Mouse (Mus musculus): Measurements from ENCODE around the gene Tmprss6. TPM values are rescaled to one million over a fixed set of nuclear protein-coding genes. Genes with fewer than 3 reads are reported as not detected.

The Tmprss6 gene
- polyA plus RNA-seq, 1 experiment from 2014 or later = 0.43 TPM

DNA sequence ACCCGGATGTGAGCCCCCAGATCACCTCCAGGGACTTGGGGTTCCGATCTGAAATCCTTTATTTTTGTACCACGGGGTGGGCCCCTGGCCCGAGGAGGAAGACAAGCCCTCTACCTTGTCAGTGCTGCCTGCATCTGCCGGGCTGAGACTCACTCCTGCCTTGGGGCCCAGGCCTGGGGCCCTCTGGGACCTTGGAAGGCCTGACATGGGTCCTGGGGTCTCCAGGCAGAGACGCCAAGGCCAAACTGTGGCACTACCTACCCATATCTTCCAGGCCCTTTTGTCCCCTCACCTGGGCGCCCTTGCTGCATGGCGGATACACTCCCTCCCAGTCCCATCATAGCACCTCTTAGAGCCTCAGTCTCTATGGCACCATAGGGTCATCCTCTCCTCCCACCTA is 29.9 kb downstream of the Tmprss6 start:
- WGBS = 55% methylated on average over 8 of the region's 8 CpGs
- no peak for ATAC-seq (ENCODE audit: low FRiP score)

DNA sequence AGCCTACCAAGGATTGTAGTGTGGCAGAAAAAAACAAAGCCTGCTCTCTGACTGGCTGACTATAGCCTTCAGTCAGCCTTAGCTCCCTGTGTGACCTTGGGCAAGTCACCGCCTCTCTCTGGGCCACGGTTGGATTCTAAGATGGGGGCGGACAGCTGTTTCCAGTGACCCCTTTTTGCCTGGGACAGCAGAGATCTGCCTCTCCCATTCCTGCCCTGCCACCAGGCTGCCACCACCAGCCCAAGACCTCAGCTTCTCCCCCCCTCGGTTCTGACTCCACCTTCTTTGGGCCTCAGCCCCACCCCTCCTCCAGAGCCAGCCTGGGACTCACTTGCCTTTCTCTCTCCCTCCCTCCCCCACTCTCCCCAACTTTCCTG is 30.4 kb downstream of the Tmprss6 start:
- Histone ChIP-seq H3K9me3 (no peaks in the 10 kb centered on the region), H3K27ac (peak overlapping the region; percentile 25; the same call in 1 of the 2 replicates), H3K4me1 (peaks cover 53% of the 10 kb centered on the region), H3K4me2 (no peak overlapping the region), H3K27me3 (peaks cover 15% of the 10 kb centered on the region), H3K4me3 (replicated peaks) (no peak overlapping the region), H3K36me3 (replicated peaks) (peaks cover 27% of the 10 kb centered on the region), H3K9ac (no peak overlapping the region)
- 26% methylated on average over 4 of the region's 4 CpGs for WGBS
- no peak for ATAC-seq (ENCODE audit: low FRiP score)

More for the DNA sequence above, 29.9 kb downstream of the Tmprss6 start:
- H3K4me3 ChIP-seq (replicated peaks) = no peak overlapping the region
- H3K9ac ChIP-seq = no peak overlapping the region
- no peaks in the 10 kb centered on the region for H3K9me3 ChIP-seq
- no peak overlapping the region for H3K27ac ChIP-seq
- H3K4me2 ChIP-seq = no peak overlapping the region
- peaks cover 53% of the 10 kb centered on the region for H3K4me1 ChIP-seq
- H3K36me3 ChIP-seq (replicated peaks) = peaks cover 22% of the 10 kb centered on the region
- H3K27me3 ChIP-seq = peaks cover 15% of the 10 kb centered on the region

DNA sequence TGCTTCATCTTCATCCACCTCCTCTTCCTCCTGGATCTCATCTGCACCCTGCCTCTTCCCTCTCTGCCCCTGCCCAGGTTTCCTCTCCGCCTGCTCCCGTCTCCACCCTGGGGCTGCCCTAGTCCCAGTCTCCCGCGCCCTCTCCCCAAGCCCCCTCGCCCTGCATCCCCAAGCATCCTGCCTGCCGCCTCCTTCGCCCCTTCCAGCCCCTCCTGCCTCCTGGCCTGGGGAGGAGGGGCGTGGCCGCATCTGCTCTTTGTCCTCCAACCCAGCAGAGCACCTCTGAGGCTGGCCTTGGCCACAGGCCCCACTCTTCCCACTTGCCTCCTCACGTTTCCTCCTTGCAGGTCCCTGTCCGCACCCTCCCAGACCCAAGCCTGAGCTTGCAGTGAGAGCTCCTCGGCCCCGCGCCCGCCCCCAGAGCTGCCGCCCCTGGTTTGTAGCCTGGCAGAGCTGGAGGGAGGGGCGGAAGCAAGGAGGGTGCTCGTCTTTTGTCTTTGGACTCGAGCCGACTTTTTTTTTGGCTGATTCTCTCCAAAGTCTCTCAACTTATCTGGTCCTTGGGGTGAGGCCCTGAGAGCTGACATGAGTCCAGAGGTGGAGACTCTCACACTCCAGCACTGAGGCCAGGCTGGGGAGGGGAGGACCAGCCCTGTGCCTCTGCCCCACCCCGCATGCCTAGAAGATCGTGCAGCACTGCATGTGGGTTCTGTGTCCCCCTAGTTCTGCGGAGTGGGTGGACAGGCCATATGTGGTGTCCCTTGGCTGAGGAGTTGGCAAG is 31.0 kb downstream of the Tmprss6 start:
- peak; percentile 37 for ATAC-seq (ENCODE audit: low FRiP score)
- peak overlapping the region; percentile 58 for H3K4me2 ChIP-seq
- 11% methylated on average over 22 of the region's 23 CpGs for WGBS
- peak overlapping the region; percentile 47 for H3K9ac ChIP-seq
- peaks cover 31% of the 10 kb centered on the region for H3K36me3 ChIP-seq (replicated peaks)
- peak overlapping the region; percentile 27 for H3K4me3 ChIP-seq (replicated peaks)
- H3K4me1 ChIP-seq = peaks cover 53% of the 10 kb centered on the region
- H3K9me3 ChIP-seq = no peaks in the 10 kb centered on the region
- peak overlapping the region; percentile 84 for H3K27ac ChIP-seq
- peaks cover 15% of the 10 kb centered on the region for H3K27me3 ChIP-seq

DNA sequence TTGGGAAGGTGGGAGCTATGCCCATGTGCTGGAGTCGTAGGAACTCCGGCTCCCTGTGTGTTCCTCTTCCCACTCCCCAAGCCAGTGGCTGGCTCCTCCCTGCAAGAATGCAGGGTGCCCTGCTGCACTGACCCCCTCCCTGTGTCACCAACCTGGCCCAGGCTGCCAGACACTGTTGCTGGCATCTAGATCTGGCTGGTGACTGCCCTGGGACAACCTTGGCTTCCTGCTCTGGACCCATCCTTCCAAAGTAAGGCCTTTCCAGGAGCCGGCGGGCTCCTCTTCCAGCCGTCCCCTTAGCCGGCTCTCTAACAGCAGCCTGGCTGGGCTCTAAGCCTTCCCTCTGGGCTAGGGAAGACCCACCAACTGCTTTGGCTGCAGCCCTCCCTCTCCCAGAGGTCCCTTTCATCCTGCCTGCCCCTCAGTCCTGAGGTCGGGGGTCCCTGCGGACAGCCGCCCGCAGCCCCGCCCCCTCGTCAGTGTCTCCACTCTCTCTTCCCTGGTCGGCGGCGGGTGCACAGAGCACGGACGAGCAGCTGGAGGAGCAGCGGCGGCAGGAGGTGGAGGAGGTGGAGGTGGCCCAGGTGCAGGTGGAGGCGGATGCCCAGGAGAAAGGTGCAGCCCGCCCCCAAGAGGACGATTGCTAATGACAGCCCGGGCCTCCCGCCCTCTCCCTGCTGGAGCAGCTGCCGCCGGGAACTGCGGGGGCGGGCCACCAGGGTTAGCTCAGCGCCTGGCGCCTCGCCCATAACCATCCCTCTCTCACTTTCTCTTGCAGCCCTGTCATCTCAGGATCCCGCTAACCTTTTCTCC is 31.8 kb downstream of the Tmprss6 start:
- Histone ChIP-seq H3K36me3 (replicated peaks) (peaks cover 40% of the 10 kb centered on the region), H3K9me3 (no peaks in the 10 kb centered on the region), H3K27ac (peak overlapping the region; percentile 84), H3K9ac (peak overlapping the region; percentile 47), H3K4me1 (peaks cover 53% of the 10 kb centered on the region), H3K27me3 (peaks cover 15% of the 10 kb centered on the region), H3K4me2 (peak overlapping the region; percentile 58), H3K4me3 (replicated peaks) (peak overlapping the region; percentile 27)
- peak; percentile 71 for ATAC-seq (ENCODE audit: low FRiP score)
- WGBS = 8% methylated on average over 27 of the region's 32 CpGs

DNA sequence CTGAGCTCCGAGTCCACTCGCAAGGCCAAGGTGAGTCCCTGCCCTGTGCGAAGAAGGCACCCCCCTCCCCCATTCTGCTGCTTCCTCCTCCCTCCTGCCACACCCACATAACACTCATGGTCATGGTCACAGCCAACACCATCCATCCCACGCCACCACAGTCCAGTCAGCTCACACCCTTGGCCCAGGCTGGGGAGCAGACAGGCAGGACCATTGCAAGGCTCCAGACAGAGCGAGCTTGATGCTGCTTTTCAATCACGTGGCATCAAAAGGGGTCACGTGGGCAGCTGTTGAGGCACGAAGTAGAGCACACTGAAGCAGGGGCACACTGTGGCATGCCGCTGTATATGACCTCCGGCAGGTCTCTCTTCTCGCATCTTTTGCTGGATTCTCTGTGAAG is 32.8 kb downstream of the Tmprss6 start:
- H3K4me3 ChIP-seq (replicated peaks) = no peak overlapping the region
- H3K9me3 ChIP-seq = no peaks in the 10 kb centered on the region
- 84% methylated on average over 11 of the region's 11 CpGs for WGBS
- peaks cover 48% of the 10 kb centered on the region for H3K36me3 ChIP-seq (replicated peaks)
- peaks cover 15% of the 10 kb centered on the region for H3K27me3 ChIP-seq
- H3K27ac ChIP-seq = no peak overlapping the region
- no peak overlapping the region for H3K4me2 ChIP-seq
- H3K4me1 ChIP-seq = peaks cover 52% of the 10 kb centered on the region
- no peak overlapping the region for H3K9ac ChIP-seq
- no peak for ATAC-seq (ENCODE audit: low FRiP score)

DNA sequence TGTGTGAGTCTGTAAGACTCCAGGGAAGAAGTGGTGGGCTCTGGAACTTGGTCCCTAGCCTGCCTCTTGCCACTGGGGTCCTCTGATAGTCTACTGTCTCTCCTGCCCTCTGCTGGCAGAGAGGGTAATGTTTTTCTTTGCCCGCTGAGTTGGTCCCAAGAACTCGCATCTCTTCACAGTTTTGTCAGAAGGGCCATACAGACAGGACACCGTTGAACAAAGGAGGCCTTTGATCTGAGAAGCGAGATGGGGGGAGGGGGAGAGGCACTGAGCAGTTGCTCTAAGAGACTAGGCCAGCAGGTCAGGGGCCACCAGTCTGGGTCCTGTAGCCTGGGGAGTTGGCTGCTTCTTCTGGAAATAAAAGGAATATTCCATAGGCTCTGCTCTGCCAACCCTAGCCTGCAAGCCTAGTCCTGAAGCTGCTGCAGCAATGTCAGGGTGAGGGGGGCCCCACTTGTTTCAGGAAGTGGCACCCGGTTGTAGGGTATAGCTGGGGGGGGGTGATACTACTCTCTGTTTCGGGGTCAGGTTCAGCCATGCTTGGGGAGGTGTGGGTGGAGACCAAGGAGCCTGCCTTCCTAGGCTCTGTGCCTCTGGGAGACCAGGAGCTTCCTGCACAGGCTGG is 33.4 kb downstream of the Tmprss6 start:
- H3K4me1 ChIP-seq = peaks cover 55% of the 10 kb centered on the region
- WGBS = 28% methylated on average over 6 of the region's 6 CpGs
- H3K27me3 ChIP-seq = peaks cover 15% of the 10 kb centered on the region
- H3K4me2 ChIP-seq = no peak overlapping the region
- ATAC-seq (ENCODE audit: low FRiP score) = no peak
- H3K27ac ChIP-seq = no peak overlapping the region
- H3K9ac ChIP-seq = no peak overlapping the region
- H3K9me3 ChIP-seq = no peaks in the 10 kb centered on the region
- H3K4me3 ChIP-seq (replicated peaks) = no peak overlapping the region
- H3K36me3 ChIP-seq (replicated peaks) = peaks cover 48% of the 10 kb centered on the region

DNA sequence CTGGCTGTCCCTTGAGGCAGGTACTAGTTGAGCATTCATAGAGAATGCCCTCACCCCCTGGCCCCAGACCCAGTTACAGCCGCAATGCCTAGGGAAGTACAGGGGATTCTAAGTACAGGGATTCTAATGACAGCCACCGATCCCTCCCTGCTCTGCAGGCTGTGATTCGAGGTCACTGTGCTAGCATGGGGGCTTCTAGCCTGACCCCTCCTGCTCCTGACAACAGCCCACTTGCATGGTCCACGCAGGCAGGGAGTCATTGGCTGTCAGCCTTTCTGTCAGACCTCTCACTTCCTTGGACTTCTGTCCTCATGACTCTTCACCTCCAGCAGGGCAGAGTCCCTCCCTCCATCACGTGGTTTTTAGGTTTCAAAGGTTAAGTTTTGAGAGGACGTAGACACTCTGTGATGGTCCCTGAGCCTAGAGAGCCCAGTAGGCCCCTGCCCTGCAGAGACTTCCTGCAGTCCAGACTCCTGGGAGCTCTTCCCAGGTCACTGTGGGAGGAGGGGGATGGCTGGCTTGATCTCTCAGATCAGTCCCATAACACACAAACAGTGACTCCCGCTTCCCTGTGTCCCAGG is 36.8 kb downstream of the Tmprss6 start:
- 84% methylated on average over 7 of the region's 7 CpGs for WGBS
- H3K4me3 ChIP-seq (replicated peaks) = no peak overlapping the region
- H3K4me2 ChIP-seq = no peak overlapping the region
- peaks cover 19% of the 10 kb centered on the region; the same call in 1 of the 2 replicates for H3K27me3 ChIP-seq
- no peak for ATAC-seq (ENCODE audit: low FRiP score)
- H3K27ac ChIP-seq = no peak overlapping the region
- H3K9me3 ChIP-seq = no peaks in the 10 kb centered on the region
- no peak overlapping the region for H3K9ac ChIP-seq
- peaks cover 49% of the 10 kb centered on the region for H3K4me1 ChIP-seq
- H3K36me3 ChIP-seq (replicated peaks) = peaks cover 48% of the 10 kb centered on the region

DNA sequence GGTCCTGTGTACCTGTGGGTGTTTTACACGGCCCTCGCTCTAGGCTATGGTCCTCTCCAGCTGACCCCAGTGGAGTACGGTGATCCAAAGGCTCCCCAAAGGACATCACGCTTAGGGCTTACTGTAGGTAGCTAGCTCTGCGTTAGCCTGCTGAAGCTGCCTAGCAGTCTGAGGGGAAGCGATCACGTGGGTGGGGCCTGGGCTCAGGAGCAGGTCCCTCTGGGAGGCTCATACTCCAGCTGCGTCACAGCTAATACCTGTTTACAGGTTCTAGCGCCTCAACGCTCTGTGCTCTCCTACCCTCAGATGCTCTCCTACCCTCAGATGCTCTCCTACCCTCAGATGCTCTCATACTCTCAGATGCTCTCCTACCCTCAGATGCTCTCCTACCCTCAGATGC is 37.6 kb downstream of the Tmprss6 start:
- 96% methylated on average over 10 of the region's 10 CpGs for WGBS
- Histone ChIP-seq H3K9ac (no peak overlapping the region), H3K4me3 (replicated peaks) (no peak overlapping the region), H3K9me3 (no peaks in the 10 kb centered on the region), H3K27ac (no peak overlapping the region), H3K36me3 (replicated peaks) (peaks cover 47% of the 10 kb centered on the region), H3K4me1 (peaks cover 41% of the 10 kb centered on the region), H3K27me3 (peaks cover 14% of the 10 kb centered on the region; the same call in 1 of the 2 replicates), H3K4me2 (no peak overlapping the region)
- no peak for ATAC-seq (ENCODE audit: low FRiP score)

DNA sequence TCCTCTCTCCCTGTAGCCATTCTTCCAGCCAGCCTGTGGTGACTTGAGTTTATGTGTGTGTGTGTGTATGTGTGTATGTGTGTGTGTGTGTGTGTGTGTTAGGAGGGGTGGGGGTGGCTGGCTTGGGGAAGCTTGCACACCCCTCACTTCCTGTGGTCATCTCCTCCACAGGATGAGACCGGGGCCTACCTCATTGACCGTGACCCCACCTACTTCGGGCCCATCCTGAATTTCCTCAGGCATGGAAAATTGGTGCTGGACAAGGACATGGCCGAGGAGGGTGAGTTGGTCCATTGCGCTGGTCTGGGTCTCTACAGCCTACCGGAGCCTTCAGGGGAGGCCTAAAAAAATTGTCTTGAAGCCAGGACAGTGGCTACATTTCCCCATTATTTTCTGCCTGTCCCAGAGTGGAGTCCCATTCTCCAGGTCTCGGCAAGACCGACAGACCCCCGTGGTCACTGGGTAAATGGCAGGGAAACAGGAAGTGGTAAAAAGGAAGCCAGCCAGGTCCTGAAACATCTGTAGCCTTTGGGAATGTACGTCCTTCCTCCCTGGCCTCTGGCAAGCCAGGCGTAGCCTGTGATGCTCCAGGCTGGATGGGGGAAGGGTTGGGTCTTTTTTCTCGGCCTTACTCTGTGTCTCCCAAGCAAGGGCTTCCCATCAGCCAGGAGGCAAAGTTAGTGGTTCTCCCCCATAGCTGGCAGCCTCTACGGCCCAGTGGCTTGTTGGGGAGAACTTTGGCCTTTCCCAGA is 38.4 kb downstream of the Tmprss6 start:
- no peaks in the 10 kb centered on the region for H3K9me3 ChIP-seq
- WGBS = 85% methylated on average over 13 of the region's 13 CpGs
- no peak overlapping the region for H3K27ac ChIP-seq
- peak overlapping the region; percentile 86; the same call in 1 of the 2 replicates for H3K4me3 ChIP-seq (replicated peaks)
- H3K36me3 ChIP-seq (replicated peaks) = peaks cover 39% of the 10 kb centered on the region
- peaks cover 33% of the 10 kb centered on the region for H3K4me1 ChIP-seq
- no peak overlapping the region for H3K9ac ChIP-seq
- ATAC-seq (ENCODE audit: low FRiP score) = no peak
- H3K4me2 ChIP-seq = peak overlapping the region; percentile 82
- H3K27me3 ChIP-seq = peaks cover 11% of the 10 kb centered on the region; the same call in 1 of the 2 replicates

DNA sequence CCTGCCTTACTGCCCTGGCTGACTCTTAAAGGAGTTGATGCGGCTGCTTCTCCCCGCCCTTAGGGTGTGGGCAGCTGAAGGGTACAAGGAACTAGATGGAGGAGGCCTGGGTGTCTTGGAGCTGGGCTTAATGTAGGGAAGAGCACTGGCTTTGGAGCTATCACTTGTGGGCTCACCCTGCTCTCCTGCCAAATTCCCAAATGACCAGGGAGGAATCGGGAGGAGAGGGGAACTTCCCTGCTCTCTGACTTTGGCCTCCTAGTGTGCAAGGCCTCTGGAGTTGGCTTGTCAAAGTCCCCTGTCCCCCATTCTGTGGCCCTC is 39.3 kb downstream of the Tmprss6 start:
- H3K4me1 ChIP-seq = peaks cover 24% of the 10 kb centered on the region
- WGBS = 5% methylated on average over 3 of the region's 3 CpGs

DNA sequence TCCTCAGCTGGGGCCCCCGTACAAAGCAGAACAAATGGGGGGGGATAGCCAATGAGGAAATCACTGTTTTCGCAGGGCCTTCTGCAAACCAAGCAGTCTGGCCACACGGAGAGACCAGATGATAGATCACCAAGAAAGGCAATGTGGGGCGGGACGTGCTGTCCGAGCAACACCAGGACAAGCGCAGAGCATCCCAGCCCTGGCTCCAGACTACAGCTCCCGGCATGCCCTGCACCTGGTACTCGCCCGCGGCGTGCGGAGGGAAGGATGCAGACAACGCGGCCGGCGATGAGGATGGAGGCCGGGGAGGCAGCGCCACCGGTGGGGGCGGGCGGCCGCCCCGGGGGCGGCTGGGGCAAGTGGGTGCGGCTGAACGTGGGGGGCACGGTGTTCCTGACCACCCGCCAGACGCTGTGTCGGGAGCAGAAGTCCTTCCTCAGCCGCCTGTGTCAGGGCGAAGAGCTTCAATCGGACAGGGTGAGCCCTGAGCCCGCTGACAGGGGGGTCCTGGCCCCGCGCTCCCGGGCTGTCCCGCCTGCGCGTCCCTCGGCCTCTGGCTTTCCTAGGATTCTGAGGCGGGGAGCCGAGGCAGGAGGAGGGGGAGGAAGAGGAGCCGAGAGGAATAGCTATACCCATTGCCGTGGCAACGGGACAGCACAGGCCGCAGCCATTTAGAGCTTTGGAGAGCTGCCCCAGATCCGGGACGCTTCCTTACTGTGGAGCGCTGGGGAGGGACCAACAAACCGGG is 39.9 kb downstream of the Tmprss6 start, which contains the start of gene Kctd17:
Gene Kctd17, plus strand, starts transcription at position 174 of the 748 bp plus-strand sequence.
- 2% methylated on average over 41 of the region's 52 CpGs for WGBS
- no peaks in the 10 kb centered on the region for H3K9me3 ChIP-seq
- H3K4me1 ChIP-seq = peaks cover 23% of the 10 kb centered on the region
- peak within 1 kb of the TSS; percentile 53 for H3K27ac ChIP-seq
- H3K4me2 ChIP-seq = peak within 1 kb of the TSS; percentile 82
- H3K36me3 ChIP-seq (replicated peaks) = peaks cover 27% of the 10 kb centered on the region
- H3K9ac ChIP-seq = peak within 1 kb of the TSS; percentile 90
- peaks cover 23% of the 10 kb centered on the region; the same call in 1 of the 2 replicates for H3K27me3 ChIP-seq
- peak within 1 kb of the TSS; percentile 86 for H3K4me3 ChIP-seq (replicated peaks)
- ATAC-seq (ENCODE audit: low FRiP score) = peak; percentile 89

More for the DNA sequence above, 39.3 kb downstream of the Tmprss6 start:
- H3K27me3 ChIP-seq = peaks cover 18% of the 10 kb centered on the region; the same call in 1 of the 2 replicates
- H3K27ac ChIP-seq = peak overlapping the region; percentile 53; the same call in 1 of the 2 replicates
- H3K4me2 ChIP-seq = peak overlapping the region; percentile 82
- peaks cover 32% of the 10 kb centered on the region for H3K36me3 ChIP-seq (replicated peaks)
- peak overlapping the region; percentile 90 for H3K9ac ChIP-seq
- peak overlapping the region; percentile 86 for H3K4me3 ChIP-seq (replicated peaks)
- no peak for ATAC-seq (ENCODE audit: low FRiP score)
- no peaks in the 10 kb centered on the region for H3K9me3 ChIP-seq

All from forebrain, embryonic 12.5 days (tissue).